Mouse (Mus musculus): ENCODE measurements around the gene Nr2f2.

Nr2f2 gene

GRCm38 (mm10) chr7:70365941-70366807, at the start of gene Nr2f2:
TSS of gene Nr2f2 (minus strand) at chr7:70366735.
- DNase-seq: no peak

- no peak for DNase-seq
Observed at GRCm38 (mm10) chr7:70414461-70414860, 47.9 kb upstream of the Nr2f2 start.

- DNase-seq: no peak
Observed at GRCm38 (mm10) chr7:70413646-70414045, 47.1 kb upstream of the Nr2f2 start.

- DNase-seq: no peak
Observed at GRCm38 (mm10) chr7:70412900-70413299, 46.4 kb upstream of the Nr2f2 start.

GRCm38 (mm10) chr7:70410350-70410749, 43.8 kb upstream of the Nr2f2 start:
- DNase-seq: no peak

GRCm38 (mm10) chr7:70409890-70410289, 43.4 kb upstream of the Nr2f2 start:
- no peak for DNase-seq

- DNase-seq: no peak
Observed at GRCm38 (mm10) chr7:70408814-70409213, 42.3 kb upstream of the Nr2f2 start.

- no peak for DNase-seq
Observed at GRCm38 (mm10) chr7:70407123-70407522, 40.6 kb upstream of the Nr2f2 start.

- no peak for DNase-seq
Observed at GRCm38 (mm10) chr7:70406527-70406926, 40.0 kb upstream of the Nr2f2 start.

- no peak for DNase-seq
Observed at GRCm38 (mm10) chr7:70405466-70405865, 38.9 kb upstream of the Nr2f2 start.

- DNase-seq: no peak
Observed at GRCm38 (mm10) chr7:70382828-70383227, 16.3 kb upstream of the Nr2f2 start.

- DNase-seq: no peak
Observed at GRCm38 (mm10) chr7:70381409-70382244, 15.1 kb upstream of the Nr2f2 start.

- no peak for DNase-seq
Observed at GRCm38 (mm10) chr7:70380943-70381342, 14.4 kb upstream of the Nr2f2 start.

GRCm38 (mm10) chr7:70380246-70380645, 13.7 kb upstream of the Nr2f2 start:
- DNase-seq: no peak

GRCm38 (mm10) chr7:70370552-70371262, 4.2 kb upstream of the Nr2f2 start:
- DNase-seq: no peak

- DNase-seq: no peak
Observed at GRCm38 (mm10) chr7:70369731-70370551, 3.4 kb upstream of the Nr2f2 start.

- no peak for DNase-seq
Observed at GRCm38 (mm10) chr7:70369061-70369730, 2.7 kb upstream of the Nr2f2 start.

GRCm38 (mm10) chr7:70368751-70369060, 2.2 kb upstream of the Nr2f2 start:
- DNase-seq: no peak

- no peak for DNase-seq
Observed at GRCm38 (mm10) chr7:70368268-70368655, 1.7 kb upstream of the Nr2f2 start.

GRCm38 (mm10) chr7:70367591-70368267, 1.2 kb upstream of the Nr2f2 start:
- no peak for DNase-seq

- no peak for DNase-seq
Observed at GRCm38 (mm10) chr7:70366808-70367095, 217 bp upstream of the Nr2f2 start.

- DNase-seq: no peak
Observed at GRCm38 (mm10) chr7:70365401-70365811, 1.1 kb downstream of the Nr2f2 start.
